Mouse (Mus musculus): ENCODE measurements around the gene Rapsn. TPM values are rescaled to one million over a fixed set of nuclear protein-coding genes. Genes with fewer than 3 reads are reported as not detected.

The Rapsn gene
- polyA plus RNA-seq, 1 experiment from 2014 or later: 2.6 TPM

GRCm38 (mm10) chr2:91084179-91084820 lies 48.9 kb downstream of the Rapsn start:
- H3K9me3 ChIP-seq: no peaks in the 10 kb centered on the region

GRCm38 (mm10) chr2:91085494-91086391 lies 50.3 kb downstream of the Rapsn start:
- H3K4me3 ChIP-seq (replicated peaks): no peak overlapping the region
- H3K27ac ChIP-seq: no peak overlapping the region
- H3K9ac ChIP-seq: no peak overlapping the region
- no peaks in the 10 kb centered on the region for H3K9me3 ChIP-seq
- 0 out of 2 replicates have a peak, but pooled peaks cover 4% of the 10 kb centered on the region for H3K4me1 ChIP-seq
- 84% methylated on average over 14 of the region's 14 CpGs for WGBS
- H3K4me2 ChIP-seq: no peak overlapping the region
- H3K36me3 ChIP-seq (replicated peaks): no peaks in the 10 kb centered on the region
- H3K27me3 ChIP-seq: no peaks in the 10 kb centered on the region
- ATAC-seq (ENCODE audit: low FRiP score): no peak

More at GRCm38 (mm10) chr2:91084179-91084820, 48.9 kb downstream of the Rapsn start:
- Histone ChIP-seq H3K9ac (no peak overlapping the region), H3K27me3 (no peaks in the 10 kb centered on the region), H3K27ac (no peak overlapping the region), H3K4me2 (no peak overlapping the region), H3K4me1 (0 out of 2 replicates have a peak, but pooled peaks cover 4% of the 10 kb centered on the region), H3K4me3 (replicated peaks) (no peak overlapping the region), H3K36me3 (replicated peaks) (no peaks in the 10 kb centered on the region)
- 83% methylated on average over 15 of the region's 15 CpGs for WGBS
- no peak for ATAC-seq (ENCODE audit: low FRiP score)

GRCm38 (mm10) chr2:91086392-91087237 lies 51.2 kb downstream of the Rapsn start:
- no peaks in the 10 kb centered on the region for H3K9me3 ChIP-seq
- H3K4me1 ChIP-seq: 0 out of 2 replicates have a peak, but pooled peaks cover 4% of the 10 kb centered on the region
- no peak for ATAC-seq (ENCODE audit: low FRiP score)
- H3K36me3 ChIP-seq (replicated peaks): no peaks in the 10 kb centered on the region
- H3K27me3 ChIP-seq: no peaks in the 10 kb centered on the region
- H3K4me2 ChIP-seq: no peak overlapping the region
- no peak overlapping the region for H3K4me3 ChIP-seq (replicated peaks)
- no peak overlapping the region for H3K27ac ChIP-seq
- 54% methylated on average over 9 of the region's 9 CpGs for WGBS
- H3K9ac ChIP-seq: no peak overlapping the region

GRCm38 (mm10) chr2:91087453-91087852 lies 52.0 kb downstream of the Rapsn start:
- Histone ChIP-seq H3K4me1 (0 out of 2 replicates have a peak, but pooled peaks cover 4% of the 10 kb centered on the region), H3K27ac (no peak overlapping the region), H3K9ac (no peak overlapping the region), H3K27me3 (no peaks in the 10 kb centered on the region), H3K4me2 (no peak overlapping the region), H3K4me3 (replicated peaks) (no peak overlapping the region), H3K36me3 (replicated peaks) (no peaks in the 10 kb centered on the region), H3K9me3 (no peaks in the 10 kb centered on the region)
- 87% methylated on average over 9 of the region's 9 CpGs for WGBS
- no peak for ATAC-seq (ENCODE audit: low FRiP score)

GRCm38 (mm10) chr2:91088987-91089386 lies 53.6 kb downstream of the Rapsn start:
- Histone ChIP-seq H3K27me3 (no peaks in the 10 kb centered on the region), H3K9me3 (no peaks in the 10 kb centered on the region), H3K27ac (no peak overlapping the region), H3K4me2 (no peak overlapping the region), H3K4me3 (replicated peaks) (no peak overlapping the region), H3K9ac (no peak overlapping the region), H3K4me1 (0 out of 2 replicates have a peak, but pooled peaks cover 4% of the 10 kb centered on the region), H3K36me3 (replicated peaks) (no peaks in the 10 kb centered on the region)
- no peak for ATAC-seq (ENCODE audit: low FRiP score)
- 84% methylated on average over 9 of the region's 9 CpGs for WGBS

- no peaks in the 10 kb centered on the region for H3K9me3 ChIP-seq
- H3K9ac ChIP-seq: no peak overlapping the region
- H3K4me2 ChIP-seq: no peak overlapping the region
- H3K4me3 ChIP-seq (replicated peaks): no peak overlapping the region
- H3K27me3 ChIP-seq: no peaks in the 10 kb centered on the region
- H3K36me3 ChIP-seq (replicated peaks): no peaks in the 10 kb centered on the region
- 0 out of 2 replicates have a peak, but pooled peaks cover 4% of the 10 kb centered on the region for H3K4me1 ChIP-seq
- no peak for ATAC-seq (ENCODE audit: low FRiP score)
- 75% methylated on average over 6 of the region's 6 CpGs for WGBS
- no peak overlapping the region for H3K27ac ChIP-seq
Observed at GRCm38 (mm10) chr2:91090208-91090607, 54.8 kb downstream of the Rapsn start.

- H3K36me3 ChIP-seq (replicated peaks): no peaks in the 10 kb centered on the region
- H3K4me3 ChIP-seq (replicated peaks): no peak overlapping the region
- no peaks in the 10 kb centered on the region for H3K27me3 ChIP-seq
- H3K4me2 ChIP-seq: no peak overlapping the region
- H3K4me1 ChIP-seq: 0 out of 2 replicates have a peak, but pooled peaks cover 4% of the 10 kb centered on the region
- H3K27ac ChIP-seq: no peak overlapping the region
- 84% methylated on average over 6 of the region's 6 CpGs for WGBS
- no peaks in the 10 kb centered on the region for H3K9me3 ChIP-seq
- no peak overlapping the region for H3K9ac ChIP-seq
- ATAC-seq (ENCODE audit: low FRiP score): no peak
Observed at GRCm38 (mm10) chr2:91090827-91091226, 55.4 kb downstream of the Rapsn start.

Other genes with a start within 250 kb of the Rapsn start
- gene Mtch2, start 188.5 kb upstream of the Rapsn start, polyA plus RNA-seq (2016; fragmentation: Nextera tagmentation; extraction: Ambion mirVana): 214 and 215 TPM in 2 replicates
- gene C1qtnf4, start 149.8 kb upstream of the Rapsn start, polyA plus RNA-seq (2016; fragmentation: Nextera tagmentation; extraction: Ambion mirVana): 15.9 and 28.0 TPM in 2 replicates
- gene Kbtbd4, start 130.9 kb upstream of the Rapsn start, polyA plus RNA-seq (2016; fragmentation: Nextera tagmentation; extraction: Ambion mirVana): 59.1 and 61.2 TPM in 2 replicates
- 188 and 192 TPM in 2 replicates for gene Ndufs3, start 130.8 kb upstream of the Rapsn start, polyA plus RNA-seq (2016; fragmentation: Nextera tagmentation; extraction: Ambion mirVana)
- gene Celf1, start 95.2 kb upstream of the Rapsn start, polyA plus RNA-seq (2016; fragmentation: Nextera tagmentation; extraction: Ambion mirVana): 172 and 183 TPM in 2 replicates
- 294 and 301 TPM in 2 replicates for gene Psmc3, start 18.4 kb downstream of the Rapsn start, polyA plus RNA-seq (2016; fragmentation: Nextera tagmentation; extraction: Ambion mirVana)
- gene Slc39a13, start 34.8 kb downstream of the Rapsn start, polyA plus RNA-seq (2016; fragmentation: Nextera tagmentation; extraction: Ambion mirVana): 22.6 and 24.3 TPM in 2 replicates
- gene Spi1, start 46.8 kb downstream of the Rapsn start, polyA plus RNA-seq (2016; fragmentation: Nextera tagmentation; extraction: Ambion mirVana): 1.7 and 2.7 TPM in 2 replicates
- gene Mybpc3, start 82.5 kb downstream of the Rapsn start, polyA plus RNA-seq (2016; fragmentation: Nextera tagmentation; extraction: Ambion mirVana): 0.14 and 0.19 TPM in 2 replicates
- gene Madd, start 148.2 kb downstream of the Rapsn start, polyA plus RNA-seq (2016; fragmentation: Nextera tagmentation; extraction: Ambion mirVana): 39.1 and 41.2 TPM in 2 replicates
- 1.4 TPM in 2 replicates for gene Nr1h3, start 167.2 kb downstream of the Rapsn start, polyA plus RNA-seq (2016; fragmentation: Nextera tagmentation; extraction: Ambion mirVana)
- gene Acp2, start 167.3 kb downstream of the Rapsn start, polyA plus RNA-seq (2016; fragmentation: Nextera tagmentation; extraction: Ambion mirVana): 33.2 and 33.9 TPM in 2 replicates
- gene Ddb2, start 201.4 kb downstream of the Rapsn start, polyA plus RNA-seq (2016; fragmentation: Nextera tagmentation; extraction: Ambion mirVana): 10.3 TPM in 2 replicates
- gene Pacsin3, start 220.3 kb downstream of the Rapsn start, polyA plus RNA-seq (2016; fragmentation: Nextera tagmentation; extraction: Ambion mirVana): 28.1 and 29.1 TPM in 2 replicates
- 93.2 and 97.1 TPM in 2 replicates for gene Arfgap2, start 229.4 kb downstream of the Rapsn start, polyA plus RNA-seq (2016; fragmentation: Nextera tagmentation; extraction: Ambion mirVana)